Mouse (Mus musculus): ENCODE measurements at regions not wholly inside any gene's neighbourhood (a gene's known extent, or its start where the extent isn't known, plus 50 kb on each side); places are given as distances from the start of the nearest gene placed in this dataset.

DNA sequence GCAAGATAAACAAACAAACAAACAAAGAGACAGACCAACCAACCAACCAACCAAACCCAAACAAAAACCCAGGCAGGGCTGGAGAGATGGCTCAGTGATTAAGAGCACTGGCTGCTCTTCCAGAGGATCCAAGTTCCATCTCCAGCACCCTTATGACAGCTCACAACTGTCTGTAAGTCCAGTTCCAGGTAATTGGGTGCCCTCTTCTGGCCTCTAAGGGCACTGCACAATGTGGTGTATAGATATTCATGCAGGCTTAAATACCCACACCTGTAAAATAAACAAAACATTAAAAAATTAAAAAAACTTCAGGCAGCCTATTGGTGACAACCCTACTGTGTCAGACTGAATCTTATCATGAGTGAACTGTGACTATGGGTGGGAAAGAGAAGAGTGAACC lies 222.4 kb upstream of the Eif4g2 start:
- Histone ChIP-seq H3K36me3 (ENCODE audit: control insufficient read depth, insufficient read depth) (no peaks in the 10 kb centered on the region), H3K4me1 (ENCODE audit: control insufficient read depth, low read depth, low read length) (no peaks in the 10 kb centered on the region), H3K9me3 (replicated peaks; ENCODE audit: control insufficient read depth, low read length) (no peaks in the 10 kb centered on the region), H3K27me3 (ENCODE audit: control insufficient read depth, insufficient read depth, low read depth, low read length) (no peaks in the 10 kb centered on the region), H3K9ac (ENCODE audit: low read depth, low read length) (no peak overlapping the region), H3K4me3 (ENCODE audit: low read depth, low read length) (no peak overlapping the region), H3K27ac (ENCODE audit: low read length) (no peak overlapping the region), H3K4me2 (ENCODE audit: low read depth, low read length) (no peak overlapping the region)
- ATAC-seq (ENCODE audit: low read depth) = no peak

DNA sequence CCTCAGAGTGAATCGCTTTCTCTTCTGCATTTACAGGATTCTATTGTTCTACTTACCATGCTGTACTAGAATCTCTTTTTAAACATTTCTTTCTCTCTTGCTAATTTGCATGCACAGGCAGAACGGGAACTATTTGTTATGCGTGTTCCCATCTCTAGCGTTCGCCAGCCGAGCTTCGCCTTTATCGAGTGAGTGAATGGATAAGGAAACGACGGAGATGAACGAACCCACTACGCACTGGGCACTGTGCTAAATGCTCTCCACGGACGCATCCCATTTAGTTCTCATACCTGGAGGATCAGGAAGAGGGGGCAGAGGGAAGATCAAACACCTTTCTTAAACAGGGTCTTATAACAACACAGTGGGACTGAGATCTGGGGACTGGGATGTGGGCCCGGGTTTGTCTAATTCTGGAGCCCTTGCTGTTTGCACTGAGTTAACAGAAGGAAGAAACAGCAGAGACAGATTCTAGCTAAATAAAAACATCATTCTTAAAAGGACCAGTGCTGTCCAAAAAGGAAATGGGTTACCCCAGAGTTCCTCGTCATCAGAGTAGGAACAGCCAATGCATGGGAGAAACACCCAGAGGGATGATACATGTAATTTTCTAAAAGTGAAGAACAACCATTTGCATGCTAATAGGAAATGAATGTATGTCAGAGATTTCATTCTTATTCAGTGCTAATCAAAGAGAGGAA lies 219.1 kb upstream of the Eif4g2 start:
- no peak overlapping the region for H3K4me3 ChIP-seq (ENCODE audit: low read depth, low read length)
- H3K27me3 ChIP-seq (ENCODE audit: control insufficient read depth, insufficient read depth, low read depth, low read length) = no peaks in the 10 kb centered on the region
- H3K36me3 ChIP-seq (ENCODE audit: control insufficient read depth, insufficient read depth) = no peaks in the 10 kb centered on the region
- no peak overlapping the region for H3K4me2 ChIP-seq (ENCODE audit: low read depth, low read length)
- no peak overlapping the region for H3K27ac ChIP-seq (ENCODE audit: low read length)
- no peaks in the 10 kb centered on the region for H3K9me3 ChIP-seq (replicated peaks; ENCODE audit: control insufficient read depth, low read length)
- ATAC-seq (ENCODE audit: low read depth) = no peak
- no peak overlapping the region for H3K9ac ChIP-seq (ENCODE audit: low read depth, low read length)
- WGBS (ENCODE audit: insufficient replicate concordance) = 73% methylated on average over 16 of the region's 16 CpGs
- H3K4me1 ChIP-seq (ENCODE audit: control insufficient read depth, low read depth, low read length) = no peaks in the 10 kb centered on the region

DNA sequence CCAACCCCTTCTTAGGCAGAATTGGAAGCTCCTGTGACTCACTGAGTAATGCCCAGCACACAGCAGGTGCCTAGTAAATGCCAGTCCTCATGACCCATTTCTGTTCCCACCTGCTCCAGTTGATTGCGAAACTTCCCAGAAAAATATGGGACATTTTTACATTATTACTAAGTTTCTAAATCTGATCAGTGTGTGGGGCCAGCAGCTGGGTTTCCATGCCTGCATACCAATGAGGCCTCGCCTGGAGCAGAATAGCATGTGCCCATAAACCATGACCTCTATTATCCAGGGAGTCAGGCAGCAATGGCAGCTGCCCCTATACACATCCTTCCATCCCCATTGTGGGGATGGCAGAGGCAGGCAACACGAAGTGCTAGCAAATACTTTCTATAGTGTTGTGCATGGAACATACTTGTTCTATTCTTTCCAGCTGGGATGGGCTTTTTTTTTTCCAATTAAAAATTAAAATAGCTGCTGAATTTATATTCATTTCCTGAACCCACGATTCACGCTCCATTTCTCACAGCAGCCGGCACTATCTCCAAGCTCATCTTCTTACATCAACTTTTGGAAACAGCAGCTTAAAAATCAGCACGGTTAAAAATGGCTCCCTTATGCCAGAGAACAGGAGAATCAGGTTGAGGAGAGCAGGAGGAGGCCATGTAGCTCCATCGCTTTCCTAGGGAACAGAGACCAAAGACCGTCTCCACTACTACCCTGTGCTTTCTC lies 214.5 kb upstream of the Eif4g2 start:
- H3K27me3 ChIP-seq (ENCODE audit: control insufficient read depth, insufficient read depth, low read depth, low read length) = no peaks in the 10 kb centered on the region

DNA sequence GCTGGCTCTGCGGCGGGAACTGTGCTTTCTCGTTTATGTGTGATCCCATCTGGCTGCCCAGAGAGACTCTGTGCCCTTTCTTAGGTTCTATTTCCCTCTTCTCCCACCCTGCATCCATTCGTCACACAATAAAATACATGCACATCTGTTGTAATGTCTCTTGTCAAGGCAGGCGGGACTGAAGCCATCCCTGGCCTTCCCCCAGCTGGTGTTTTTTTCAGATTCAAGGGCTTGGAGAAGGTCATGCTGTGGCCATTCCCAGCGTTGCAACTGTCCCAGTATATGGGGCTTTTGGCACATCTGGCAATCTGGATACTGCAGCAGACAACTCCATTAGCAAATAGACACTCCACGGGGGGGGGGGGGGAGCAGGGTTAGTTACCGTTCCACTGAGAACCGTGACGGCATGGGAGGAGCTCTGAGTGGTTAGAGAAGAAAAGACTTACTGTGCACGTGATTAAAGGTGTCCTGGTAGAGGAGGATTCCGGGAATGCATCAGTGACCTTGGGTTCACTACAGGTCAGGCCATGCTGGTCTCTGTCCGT lies 200.7 kb upstream of the Eif4g2 start:
- no peak for ATAC-seq (ENCODE audit: low read depth)
- H3K9me3 ChIP-seq (replicated peaks; ENCODE audit: control insufficient read depth, low read length) = no peaks in the 10 kb centered on the region
- 63% methylated on average over 13 of the region's 13 CpGs for WGBS (ENCODE audit: insufficient replicate concordance)
- H3K27me3 ChIP-seq (ENCODE audit: control insufficient read depth, insufficient read depth, low read depth, low read length) = no peaks in the 10 kb centered on the region
- H3K9ac ChIP-seq (ENCODE audit: low read depth, low read length) = no peak overlapping the region
- no peaks in the 10 kb centered on the region for H3K36me3 ChIP-seq (ENCODE audit: control insufficient read depth, insufficient read depth)
- no peak overlapping the region for H3K27ac ChIP-seq (ENCODE audit: low read length)
- no peak overlapping the region for H3K4me3 ChIP-seq (ENCODE audit: low read depth, low read length)
- H3K4me1 ChIP-seq (ENCODE audit: control insufficient read depth, low read depth, low read length) = no peaks in the 10 kb centered on the region
- no peak overlapping the region for H3K4me2 ChIP-seq (ENCODE audit: low read depth, low read length)

More for the DNA sequence above, 214.5 kb upstream of the Eif4g2 start:
- no peak for ATAC-seq (ENCODE audit: low read depth)
- Histone ChIP-seq H3K9ac (ENCODE audit: low read depth, low read length) (no peak overlapping the region), H3K9me3 (replicated peaks; ENCODE audit: control insufficient read depth, low read length) (no peaks in the 10 kb centered on the region), H3K27ac (ENCODE audit: low read length) (no peak overlapping the region), H3K4me3 (ENCODE audit: low read depth, low read length) (no peak overlapping the region), H3K36me3 (ENCODE audit: control insufficient read depth, insufficient read depth) (no peaks in the 10 kb centered on the region), H3K4me1 (ENCODE audit: control insufficient read depth, low read depth, low read length) (no peaks in the 10 kb centered on the region), H3K4me2 (ENCODE audit: low read depth, low read length) (no peak overlapping the region)
- WGBS (ENCODE audit: insufficient replicate concordance) = 63% methylated on average over 9 of the region's 9 CpGs

DNA sequence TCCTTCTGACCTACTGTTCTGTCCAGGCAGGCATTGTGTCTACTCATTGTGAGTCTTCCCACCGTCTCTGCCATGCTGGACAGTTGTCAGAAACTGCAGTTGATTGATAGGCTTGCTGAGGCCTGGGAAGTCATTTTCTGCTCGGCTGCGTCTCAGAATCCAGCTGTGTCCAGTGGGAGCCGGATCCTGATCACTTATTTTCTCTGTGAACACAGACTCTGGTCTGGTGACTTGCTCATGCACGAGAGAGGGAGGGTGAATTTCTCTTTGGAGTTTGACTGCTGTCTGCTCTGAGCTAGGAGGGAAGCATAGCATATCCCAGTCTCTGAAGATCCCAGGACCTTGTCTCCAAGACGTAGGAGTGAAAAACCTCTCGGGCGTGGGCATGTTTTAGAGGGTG lies 199.5 kb upstream of the Eif4g2 start:
- Histone ChIP-seq H3K4me1 (ENCODE audit: control insufficient read depth, low read depth, low read length) (no peaks in the 10 kb centered on the region), H3K4me3 (ENCODE audit: low read depth, low read length) (no peak overlapping the region), H3K9me3 (replicated peaks; ENCODE audit: control insufficient read depth, low read length) (no peaks in the 10 kb centered on the region), H3K27ac (ENCODE audit: low read length) (no peak overlapping the region), H3K9ac (ENCODE audit: low read depth, low read length) (no peak overlapping the region), H3K36me3 (ENCODE audit: control insufficient read depth, insufficient read depth) (no peaks in the 10 kb centered on the region), H3K4me2 (ENCODE audit: low read depth, low read length) (no peak overlapping the region), H3K27me3 (ENCODE audit: control insufficient read depth, insufficient read depth, low read depth, low read length) (no peaks in the 10 kb centered on the region)
- ATAC-seq (ENCODE audit: low read depth) = no peak
- 55% methylated on average over 8 of the region's 8 CpGs for WGBS (ENCODE audit: insufficient replicate concordance)

DNA sequence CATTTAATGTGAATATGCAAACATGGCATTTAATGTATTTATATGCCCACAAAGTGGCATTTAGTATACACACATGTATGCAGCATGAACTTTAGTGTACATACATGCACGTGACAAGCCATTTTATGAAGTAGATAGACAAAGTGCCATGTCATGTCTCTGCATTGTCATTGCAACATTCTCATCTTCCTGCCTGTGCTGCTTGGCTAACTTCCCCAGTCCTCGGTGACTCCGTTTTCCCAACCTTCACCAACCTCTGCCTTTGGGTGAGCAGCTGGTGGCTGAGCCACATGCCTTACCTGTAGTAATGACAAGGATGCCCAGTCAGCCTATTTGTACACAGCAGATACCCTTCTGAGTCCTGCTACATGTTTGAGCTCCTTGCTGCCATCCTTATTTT lies 194.9 kb upstream of the Eif4g2 start:
- Histone ChIP-seq H3K4me1 (ENCODE audit: control insufficient read depth, low read depth, low read length) (no peaks in the 10 kb centered on the region), H3K9me3 (replicated peaks; ENCODE audit: control insufficient read depth, low read length) (no peaks in the 10 kb centered on the region), H3K27ac (ENCODE audit: low read length) (no peak overlapping the region), H3K4me3 (ENCODE audit: low read depth, low read length) (no peak overlapping the region), H3K36me3 (ENCODE audit: control insufficient read depth, insufficient read depth) (no peaks in the 10 kb centered on the region), H3K9ac (ENCODE audit: low read depth, low read length) (no peak overlapping the region), H3K27me3 (ENCODE audit: control insufficient read depth, insufficient read depth, low read depth, low read length) (no peaks in the 10 kb centered on the region), H3K4me2 (ENCODE audit: low read depth, low read length) (no peak overlapping the region)
- ATAC-seq (ENCODE audit: low read depth) = 0 out of 2 replicates have a peak, but pooled peaks have one; percentile 32
- 33% methylated on average over 3 of the region's 3 CpGs for WGBS (ENCODE audit: insufficient replicate concordance)

DNA sequence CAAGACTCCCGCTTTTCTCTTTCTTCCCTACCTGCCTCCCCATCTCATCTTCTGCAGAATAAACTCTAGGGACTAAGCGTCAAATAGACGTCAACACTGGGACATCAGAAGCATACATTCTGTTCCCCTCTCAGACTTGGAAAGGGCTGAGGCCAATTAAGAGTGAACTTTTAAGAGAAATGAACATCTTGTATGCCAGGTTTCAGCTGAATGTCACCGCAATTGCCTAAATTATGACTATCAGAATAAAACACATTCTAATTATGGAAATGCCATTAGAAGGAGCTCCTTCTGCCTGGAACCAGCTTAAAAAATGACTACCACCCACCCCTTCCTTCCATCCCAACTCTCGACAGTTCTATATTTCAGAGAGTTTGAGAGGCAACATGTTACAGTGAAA lies 191.0 kb upstream of the Eif4g2 start:
- no peak overlapping the region for H3K27ac ChIP-seq (ENCODE audit: low read length)
- 76% methylated on average over 5 of the region's 5 CpGs for WGBS (ENCODE audit: insufficient replicate concordance)
- no peak overlapping the region for H3K4me2 ChIP-seq (ENCODE audit: low read depth, low read length)
- no peaks in the 10 kb centered on the region for H3K27me3 ChIP-seq (ENCODE audit: control insufficient read depth, insufficient read depth, low read depth, low read length)
- no peaks in the 10 kb centered on the region for H3K4me1 ChIP-seq (ENCODE audit: control insufficient read depth, low read depth, low read length)
- H3K4me3 ChIP-seq (ENCODE audit: low read depth, low read length) = no peak overlapping the region
- H3K9ac ChIP-seq (ENCODE audit: low read depth, low read length) = no peak overlapping the region
- ATAC-seq (ENCODE audit: low read depth) = no peak
- H3K36me3 ChIP-seq (ENCODE audit: control insufficient read depth, insufficient read depth) = no peaks in the 10 kb centered on the region
- H3K9me3 ChIP-seq (replicated peaks; ENCODE audit: control insufficient read depth, low read length) = no peaks in the 10 kb centered on the region

DNA sequence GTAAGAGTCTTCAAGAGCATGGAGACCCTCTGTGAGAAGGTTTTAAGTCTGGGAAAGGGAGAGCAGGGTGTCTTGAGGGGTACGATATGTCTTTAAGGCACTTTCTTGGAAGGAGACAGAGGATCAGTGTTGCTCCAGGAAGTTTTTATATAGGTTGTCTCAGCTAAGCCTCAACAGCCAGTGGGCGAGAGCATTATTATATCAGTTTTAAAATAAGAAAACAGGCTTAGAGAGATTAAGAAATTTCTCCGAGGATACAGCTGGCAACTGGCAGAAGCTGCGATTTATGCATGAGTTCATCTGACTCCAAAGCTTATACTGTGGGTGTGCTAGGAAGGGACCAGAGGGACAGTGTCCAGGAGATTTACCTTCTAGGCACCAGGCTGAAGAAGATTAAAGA lies 188.0 kb upstream of the Eif4g2 start:
- no peaks in the 10 kb centered on the region for H3K4me1 ChIP-seq (ENCODE audit: control insufficient read depth, low read depth, low read length)
- no peak overlapping the region for H3K4me2 ChIP-seq (ENCODE audit: low read depth, low read length)
- WGBS (ENCODE audit: insufficient replicate concordance) = 64% methylated on average over 4 of the region's 4 CpGs
- no peak overlapping the region for H3K4me3 ChIP-seq (ENCODE audit: low read depth, low read length)
- no peak overlapping the region for H3K9ac ChIP-seq (ENCODE audit: low read depth, low read length)
- H3K27me3 ChIP-seq (ENCODE audit: control insufficient read depth, insufficient read depth, low read depth, low read length) = no peaks in the 10 kb centered on the region
- ATAC-seq (ENCODE audit: low read depth) = no peak
- no peaks in the 10 kb centered on the region for H3K36me3 ChIP-seq (ENCODE audit: control insufficient read depth, insufficient read depth)
- H3K9me3 ChIP-seq (replicated peaks; ENCODE audit: control insufficient read depth, low read length) = no peaks in the 10 kb centered on the region
- H3K27ac ChIP-seq (ENCODE audit: low read length) = no peak overlapping the region

DNA sequence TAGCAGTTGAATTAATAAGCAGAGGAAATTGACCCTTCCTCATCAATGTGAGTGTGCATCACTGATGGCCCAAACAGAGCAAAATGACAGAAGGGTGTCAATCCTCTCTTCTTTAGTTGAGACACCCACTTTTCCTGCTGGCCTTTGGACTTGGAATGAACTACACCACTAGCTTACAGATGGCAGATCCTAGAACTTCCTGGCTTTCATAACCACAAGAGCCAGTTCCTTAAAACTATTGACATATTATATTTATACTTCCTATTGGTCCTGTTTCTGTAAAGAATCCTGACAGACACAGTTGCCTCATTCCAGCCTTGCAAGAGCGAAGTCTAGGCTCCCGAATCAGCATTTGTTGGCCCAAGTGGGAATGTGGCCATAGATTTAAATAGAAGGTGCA lies 185.4 kb upstream of the Eif4g2 start:
- Histone ChIP-seq H3K27ac (ENCODE audit: low read length) (no peak overlapping the region), H3K9ac (ENCODE audit: low read depth, low read length) (no peak overlapping the region), H3K27me3 (ENCODE audit: control insufficient read depth, insufficient read depth, low read depth, low read length) (no peaks in the 10 kb centered on the region), H3K4me1 (ENCODE audit: control insufficient read depth, low read depth, low read length) (no peaks in the 10 kb centered on the region), H3K9me3 (replicated peaks; ENCODE audit: control insufficient read depth, low read length) (no peaks in the 10 kb centered on the region), H3K36me3 (ENCODE audit: control insufficient read depth, insufficient read depth) (no peaks in the 10 kb centered on the region), H3K4me3 (ENCODE audit: low read depth, low read length) (no peak overlapping the region), H3K4me2 (ENCODE audit: low read depth, low read length) (no peak overlapping the region)
- no peak for ATAC-seq (ENCODE audit: low read depth)
- 56% methylated on average over 2 of the region's 2 CpGs for WGBS (ENCODE audit: insufficient replicate concordance)
